Mouse (Mus musculus) 3T3-L1 (cell line): ENCODE measurements around the gene Akap5.

Experiments used
- DNase-seq: peaks from one replicate; pipeline ENCODE4 v3.0.0-alpha.2; 2015; ENCODE audit warnings: low read depth, low spot score

The Akap5 gene

GRCm38 (mm10) chr12:76310633-76311032 is 14.1 kb upstream of the Akap5 start:
- no peak for DNase-seq

GRCm38 (mm10) chr12:76311227-76311626 is 13.5 kb upstream of the Akap5 start:
- no peak for DNase-seq

- peak; percentile 19 for DNase-seq
These were observed 12.7 kb upstream of the Akap5 start for GRCm38 (mm10) chr12:76311951-76312350.

GRCm38 (mm10) chr12:76318282-76319212 is 6.1 kb upstream of the Akap5 start:
- no peak for DNase-seq

GRCm38 (mm10) chr12:76326437-76327220 is 1.9 kb downstream of the Akap5 start:
- DNase-seq: no peak

GRCm38 (mm10) chr12:76328567-76329354 is 4.1 kb downstream of the Akap5 start:
- no peak for DNase-seq

- DNase-seq: no peak
These were observed 9.0 kb downstream of the Akap5 start for GRCm38 (mm10) chr12:76333688-76334087.

GRCm38 (mm10) chr12:76335641-76336040 is 10.9 kb downstream of the Akap5 start:
- DNase-seq: no peak

- DNase-seq: no peak
These were observed 11.6 kb downstream of the Akap5 start for GRCm38 (mm10) chr12:76336111-76336965.

GRCm38 (mm10) chr12:76341080-76341479 is 16.4 kb downstream of the Akap5 start:
- peak; percentile 69 for DNase-seq

GRCm38 (mm10) chr12:76345759-76346455 is 21.2 kb downstream of the Akap5 start:
- DNase-seq: peak; percentile 63

- DNase-seq: no peak
These were observed 25.1 kb downstream of the Akap5 start for GRCm38 (mm10) chr12:76349680-76350220.

GRCm38 (mm10) chr12:76360868-76361267 is 36.2 kb downstream of the Akap5 start:
- no peak for DNase-seq

GRCm38 (mm10) chr12:76361405-76362302 is 37.0 kb downstream of the Akap5 start:
- DNase-seq: no peak

GRCm38 (mm10) chr12:76362303-76362676 is 37.6 kb downstream of the Akap5 start:
- no peak for DNase-seq

- DNase-seq: no peak
These were observed 41.6 kb downstream of the Akap5 start for GRCm38 (mm10) chr12:76366276-76366675.

- DNase-seq: peak; percentile 83
These were observed 42.7 kb downstream of the Akap5 start for GRCm38 (mm10) chr12:76367096-76367995.
